Mouse (Mus musculus) kidney, adult 2 months (tissue): ENCODE data around the gene Rps15. TPM values are rescaled to one million over a fixed set of nuclear protein-coding genes. Genes with fewer than 3 reads are reported as not detected.

Source experiments
- DNase-seq: peaks from one replicate; pipeline ENCODE4 v3.0.0; 2021
- H3K27ac ChIP-seq: fragments of 200-500 bp; 2 replicates; pipeline ENCODE4 v1.5.1; 2012; ENCODE audit warnings: low read depth, low read length, control low read depth, inconsistent platforms; ENCODE audit not compliant: insufficient read depth
- H3K27me3 ChIP-seq: fragments of 200-500 bp; replicated peaks from 2 replicates; pipeline ENCODE4 v1.6.1; 2012; ENCODE audit warnings: mild to moderate bottlenecking, moderate library complexity, low read length, inconsistent platforms; ENCODE audit not compliant: control insufficient read depth, insufficient read depth
- H3K36me3 ChIP-seq: fragments of 200-500 bp; 2 replicates; pipeline ENCODE4 v1.6.1; 2012; ENCODE audit warnings: mild to moderate bottlenecking, moderate library complexity, low read length, inconsistent platforms; ENCODE audit not compliant: control insufficient read depth, insufficient read depth
- H3K4me1 ChIP-seq: fragments of 200-500 bp; 2 replicates; pipeline ENCODE4 v1.6.1; 2011; ENCODE audit warnings: low read length; ENCODE audit not compliant: control insufficient read depth, insufficient read depth
- H3K4me3 ChIP-seq: fragments of 200-500 bp; 2 replicates; pipeline ENCODE4 v1.5.1; 2011; ENCODE audit warnings: mild to moderate bottlenecking, low read depth, low read length, control low read depth; ENCODE audit not compliant: insufficient read depth
- CTCF ChIP-seq: fragments of 200-500 bp; conservative IDR thresholded peaks from 2 replicates; pipeline ENCODE4 v1.5.1; 2011; ENCODE audit warnings: low read depth, mild to moderate bottlenecking, control low read depth, low read length, moderate library complexity, mixed read lengths; ENCODE audit not compliant: insufficient read depth, insufficient read length
- POLR2A ChIP-seq: fragments of 200-500 bp; IDR thresholded peaks from one replicate; pipeline ENCODE4 v1.6.1; 2011; ENCODE audit warnings: low read depth, low read length, control low read depth
- WGBS: fragments of 180-500 bp; shearing (Covaris S2); methylation state at CpG from one replicate; pipeline ENCODE4 v1.1.7; 2018; 5-methylcytosine and 5-hydroxymethylcytosine counted together
- polyA plus RNA-seq: library from polyadenylated mRNA; depleted of rRNA; stranded (reverse); fragments of >200 nt; gene quantifications from 2 replicates; pipeline ENCODE4 v1.2.3, GENCODE M21; 2012; rRNA removed

The Rps15 gene
- polyA plus RNA-seq, 1 experiment = 1,777 TPM

DNA sequence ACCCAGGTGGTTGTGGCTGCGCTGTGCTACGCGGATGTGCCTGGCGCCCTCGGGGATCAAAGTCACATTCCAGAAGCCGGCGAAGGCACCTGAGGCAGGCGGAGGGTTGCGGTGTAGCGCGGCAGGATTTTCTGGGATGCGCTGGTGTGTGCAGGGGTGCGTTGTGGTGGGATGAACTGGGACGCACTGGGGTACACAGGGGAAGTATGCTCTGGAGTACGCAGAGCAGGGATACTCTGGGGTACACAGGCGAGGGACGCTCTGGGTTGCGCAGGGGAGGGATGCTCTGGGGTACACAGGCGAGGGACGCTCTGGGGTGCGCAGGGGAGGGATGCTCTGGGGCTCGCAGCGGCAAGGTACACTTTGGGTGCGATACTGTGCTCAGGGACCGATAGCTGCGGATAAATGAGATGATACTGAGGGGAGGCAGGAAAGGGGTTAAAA lies 50.1 kb downstream of the Rps15 start:
- no peak for DNase-seq
- 4% methylated on average over 26 of the region's 26 CpGs for WGBS
- TF ChIP-seq CTCF (no peak), POLR2A (no peak)
- H3K4me1 ChIP-seq = peaks cover 11% of the 10 kb centered on the region
- H3K27me3 ChIP-seq = no peaks in the 10 kb centered on the region
- no peaks in the 10 kb centered on the region for H3K36me3 ChIP-seq
- no peak overlapping the region for H3K4me3 ChIP-seq
- H3K27ac ChIP-seq = no peak overlapping the region

- Histone ChIP-seq H3K4me3 (no peak overlapping the region), H3K36me3 (no peaks in the 10 kb centered on the region), H3K27me3 (no peaks in the 10 kb centered on the region), H3K27ac (no peak overlapping the region), H3K4me1 (peaks cover 11% of the 10 kb centered on the region)
- TF ChIP-seq CTCF = no peak
- no peak for TF ChIP-seq POLR2A
- DNase-seq = peak; percentile 67
- 2% methylated on average over 31 of the region's 33 CpGs for WGBS
Measured at GRCm38 (mm10) chr10:80342749-80343424, 50.6 kb downstream of the Rps15 start.

DNA sequence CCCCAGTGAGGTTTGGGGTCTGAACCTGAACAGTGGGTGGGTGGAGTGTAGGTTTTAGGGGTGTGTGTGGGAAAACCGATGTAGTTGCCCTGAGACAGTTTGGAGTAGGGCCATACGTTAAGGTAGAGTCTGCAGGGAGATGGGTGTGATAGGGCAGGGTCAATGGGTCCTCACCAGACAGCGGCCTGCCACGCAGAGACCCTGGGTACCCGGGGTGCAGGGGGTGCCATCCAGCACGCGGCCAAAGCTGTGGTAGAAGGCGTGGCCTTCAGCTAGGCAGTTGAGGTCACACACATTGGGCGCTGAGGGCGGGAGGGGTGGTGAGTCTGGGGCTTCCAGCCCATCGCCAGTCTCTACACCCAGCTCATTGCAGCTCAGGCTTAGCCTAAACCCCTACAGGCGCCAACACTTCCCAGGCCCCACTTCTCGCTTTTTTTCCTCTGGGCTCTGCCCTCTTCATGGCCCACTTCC lies 51.2 kb downstream of the Rps15 start:
- TF ChIP-seq POLR2A (no peak), CTCF (no peak)
- H3K27ac ChIP-seq = no peak overlapping the region
- H3K4me1 ChIP-seq = peaks cover 11% of the 10 kb centered on the region
- H3K36me3 ChIP-seq = no peaks in the 10 kb centered on the region
- 35% methylated on average over 13 of the region's 13 CpGs for WGBS
- H3K27me3 ChIP-seq = no peaks in the 10 kb centered on the region
- no peak overlapping the region for H3K4me3 ChIP-seq
- no peak for DNase-seq

Other genes starting within 250 kb of the Rps15 start
- 1,431 and 1,557 TPM in 2 replicates for gene Gpx4, start 245.3 kb upstream of the Rps15 start, polyA plus RNA-seq
- 27.7 and 30.8 TPM in 2 replicates for gene Sbno2, start 186.9 kb upstream of the Rps15 start, polyA plus RNA-seq
- 114 and 117 TPM in 2 replicates for gene Stk11, start 176.7 kb upstream of the Rps15 start, polyA plus RNA-seq
- gene Atp5d, start 153.8 kb upstream of the Rps15 start, polyA plus RNA-seq = 1,948 and 2,036 TPM in 2 replicates
- gene Cbarp, start 151.6 kb upstream of the Rps15 start, polyA plus RNA-seq = 8.1 and 8.7 TPM in 2 replicates
- 65.6 and 67.0 TPM in 2 replicates for gene Midn, start 144.2 kb upstream of the Rps15 start, polyA plus RNA-seq
- 86.7 and 87.8 TPM in 2 replicates for gene Cirbp, start 126.5 kb upstream of the Rps15 start, polyA plus RNA-seq
- 7.9 and 11.2 TPM in 2 replicates for gene 1600002K03Rik, start 119.5 kb upstream of the Rps15 start, polyA plus RNA-seq
- 1.5 TPM in 2 replicates for gene Efna2, start 113.0 kb upstream of the Rps15 start, polyA plus RNA-seq
- 25.6 and 30.4 TPM in 2 replicates for gene Mum1, start 66.0 kb upstream of the Rps15 start, polyA plus RNA-seq
- gene Ndufs7, start 43.3 kb upstream of the Rps15 start, polyA plus RNA-seq = 1,001 and 1,041 TPM in 2 replicates
- gene Gamt, start 31.4 kb upstream of the Rps15 start, polyA plus RNA-seq = 66.7 and 68.4 TPM in 2 replicates
- 45.6 and 49.1 TPM in 2 replicates for gene Dazap1, start 31.0 kb upstream of the Rps15 start, polyA plus RNA-seq
- gene Apc2, start 3.5 kb downstream of the Rps15 start, polyA plus RNA-seq = 0.74 and 0.95 TPM in 2 replicates
- gene 2310011J03Rik, start 28.1 kb downstream of the Rps15 start, polyA plus RNA-seq = 47.8 and 52.5 TPM in 2 replicates
- 9.1 and 12.2 TPM in 2 replicates for gene Pcsk4, start 37.0 kb downstream of the Rps15 start, polyA plus RNA-seq
- 24.7 and 25.1 TPM in 2 replicates for gene Reep6, start 37.5 kb downstream of the Rps15 start, polyA plus RNA-seq
- gene Adamtsl5, start 56.0 kb downstream of the Rps15 start, polyA plus RNA-seq = 5.5 and 7.4 TPM in 2 replicates
- gene Plk5, start 64.0 kb downstream of the Rps15 start, polyA plus RNA-seq = 1.8 and 2.0 TPM in 2 replicates
- 7.9 and 11.9 TPM in 2 replicates for gene Mex3d, start 95.2 kb downstream of the Rps15 start, polyA plus RNA-seq
- gene Mbd3, start 107.1 kb downstream of the Rps15 start, polyA plus RNA-seq = 143 and 151 TPM in 2 replicates
- gene Uqcr11, start 114.4 kb downstream of the Rps15 start, polyA plus RNA-seq = 3,960 and 3,968 TPM in 2 replicates
- 33.3 and 38.6 TPM in 2 replicates for gene Tcf3, start 141.2 kb downstream of the Rps15 start, polyA plus RNA-seq
- 0.03 TPM in 1 of 2 replicates, not detected in the other for gene Onecut3, start 202.4 kb downstream of the Rps15 start, polyA plus RNA-seq
- 0.17 and 0.46 TPM in 2 replicates for gene Atp8b3, start 246.7 kb downstream of the Rps15 start, polyA plus RNA-seq